Comparison of ENCODE assay signal across 10 mouse cellular contexts in the genomic region with DNA sequence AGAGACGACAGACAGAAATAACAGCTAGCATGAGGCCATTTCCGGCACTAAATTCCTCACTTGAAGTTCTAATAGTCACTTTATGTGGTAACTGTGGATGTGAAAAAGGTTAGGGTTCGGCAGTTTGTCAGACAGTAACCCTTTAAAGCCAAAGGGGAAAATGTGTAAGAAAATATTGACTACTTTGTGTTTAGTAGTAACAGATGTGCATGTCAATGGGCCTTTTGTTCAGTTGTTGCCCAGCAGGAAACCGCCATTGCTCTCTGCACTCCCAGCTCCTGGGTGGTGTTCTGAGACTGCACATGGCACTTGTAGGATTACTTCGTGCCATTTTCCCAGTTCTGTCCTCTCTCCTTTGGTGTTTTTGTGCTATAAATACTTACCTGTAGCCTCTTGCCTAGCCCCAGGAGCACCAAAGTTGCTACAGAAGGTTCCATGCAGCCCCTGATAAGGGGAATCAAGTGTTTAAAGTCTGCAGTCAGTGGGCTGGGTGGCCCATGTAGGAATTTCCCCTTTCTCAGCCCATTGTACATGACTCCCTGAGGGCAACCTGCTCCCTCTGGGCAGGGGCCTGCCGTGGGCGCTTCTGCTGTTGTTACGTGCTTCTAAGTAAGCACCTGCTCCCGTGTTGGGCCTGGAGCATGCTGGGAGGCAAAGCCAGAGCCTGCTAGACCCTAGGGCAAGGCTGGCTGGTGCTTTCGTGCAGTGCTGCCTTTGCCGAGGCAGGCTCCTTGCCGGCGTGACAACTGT.
DNase-seq lines count a peak whose midpoint lies in the region; ATAC-seq and TF ChIP-seq lines count a peak whose summit lies in the region.
"Had no signal": no experiment of that assay in that cellular context is flagged by ENCODE, and none has a peak within 500 bp of the region (broad histone marks: within the 10 kb centered on the region; RNA-seq: fewer than 3 reads in every experiment).

No protein-coding gene starts in this region.

- no peak for TF ChIP-seq CTCF in ES-Bruce4 (IDR thresholded peaks at IDR 0.05; ENCODE audit: low read depth, low read length)
- TF ChIP-seq CTCF in lung, postnatal 0 days (IDR thresholded peaks at IDR 0.05): no peak

- H3K4me1 ChIP-seq in hindbrain, embryonic 10.5 days (replicated peaks): peaks cover 28% of the 10 kb centered on the region
- H3K4me1 ChIP-seq in hindbrain, embryonic 14.5 days (replicated peaks; ENCODE audit: control insufficient read depth, insufficient read depth, low read length): peaks cover 10% of the 10 kb centered on the region
- H3K4me1 ChIP-seq in ES-Bruce4 (ENCODE audit: control insufficient read depth, insufficient read depth, low read length): peaks cover 1% of the 10 kb centered on the region
- peaks cover 26% of the 10 kb centered on the region for H3K4me1 ChIP-seq in limb, embryonic 11.5 days (ENCODE audit: control insufficient read depth, insufficient read depth, low read length)
- no peaks in the 10 kb centered on the region for H3K4me1 ChIP-seq in lung, postnatal 0 days (ENCODE audit: insufficient read depth, low read depth, low read length)

- H3K27me3 ChIP-seq in hindbrain, embryonic 10.5 days (ENCODE audit: insufficient read depth, poor library complexity, severe bottlenecking): 0 out of 2 replicates have a peak, but pooled peaks cover 3% of the 10 kb centered on the region
- H3K27me3 ChIP-seq in hindbrain, embryonic 14.5 days (ENCODE audit: control insufficient read depth, insufficient read depth, low read length): no peaks in the 10 kb centered on the region
- no peaks in the 10 kb centered on the region for H3K27me3 ChIP-seq in ES-Bruce4 (ENCODE audit: control insufficient read depth, insufficient read depth, low read length, poor library complexity, severe bottlenecking)
- H3K27me3 ChIP-seq in limb, embryonic 11.5 days (ENCODE audit: control insufficient read depth, insufficient read depth, low read length): no peaks in the 10 kb centered on the region
- H3K27me3 ChIP-seq in lung, postnatal 0 days (replicated peaks; ENCODE audit: insufficient read depth, low read length): no peaks in the 10 kb centered on the region

- TF ChIP-seq POLR2A in ES-Bruce4 (IDR thresholded peaks at IDR 0.05; ENCODE audit: insufficient read depth, low read length): no peak

- peak; percentile 86 for TF ChIP-seq EP300 in ES-Bruce4 (IDR thresholded peaks at IDR 0.05; ENCODE audit: insufficient read depth, low read depth, low read length)
- no peak for TF ChIP-seq EP300 in lung, postnatal 0 days (IDR thresholded peaks at IDR 0.05)

- ATAC-seq in hindbrain, embryonic 14.5 days (ENCODE audit: low FRiP score): no peak
- ATAC-seq in limb, embryonic 11.5 days (ENCODE audit: insufficient number of reproducible peaks, low FRiP score, low TSS enrichment, low read depth): peak; percentile 72
- no peak for ATAC-seq in granulocyte monocyte progenitor cell, adult 5-6 weeks (replicated peaks; ENCODE audit: poor library complexity, severe bottlenecking)
- ATAC-seq in lung, postnatal 0 days: no peak

- peak overlapping the region; percentile 88 for H3K27ac ChIP-seq in hindbrain, embryonic 10.5 days
- no peak overlapping the region; the same call in 1 of the 2 replicates for H3K27ac ChIP-seq in hindbrain, embryonic 14.5 days
- peak overlapping the region; percentile 59 for H3K27ac ChIP-seq in ES-Bruce4 (ENCODE audit: insufficient read depth, low read length)
- peak overlapping the region; percentile 98 for H3K27ac ChIP-seq in limb, embryonic 11.5 days (replicated peaks; ENCODE audit: low read depth, low read length)
- no peak overlapping the region for H3K27ac ChIP-seq in lung, postnatal 0 days (ENCODE audit: low read length)
- H3K27ac ChIP-seq: left cerebral cortex, adult 2 months had no signal

- DNase-seq in hindbrain, embryonic 10.5 days (ENCODE audit: low spot score): peak; percentile 54
- no peak for DNase-seq in hindbrain, embryonic 14.5 days (ENCODE audit: low spot score)
- DNase-seq in embryo, embryonic 10 days (ENCODE audit: low spot score): peak; percentile 72
- DNase-seq in limb, embryonic 11.5 days (ENCODE audit: low spot score): peak; percentile 74
- DNase-seq in ovary, postnatal 36 days (ENCODE audit: low spot score): no peak
- no peak for DNase-seq in lung, postnatal 0 days (ENCODE audit: low spot score)
- DNase-seq: heart, postnatal 14 days had no signal

- 17% methylated on average over 13 of the region's 13 CpGs for WGBS in hindbrain, embryonic 10.5 days
- WGBS in hindbrain, embryonic 14.5 days: 22% methylated on average over 13 of the region's 13 CpGs
- 27% methylated on average over 13 of the region's 13 CpGs for WGBS in limb, embryonic 11.5 days
- 66% methylated on average over 13 of the region's 13 CpGs for WGBS in lung, postnatal 0 days

- H3K9me3 ChIP-seq in hindbrain, embryonic 10.5 days: no peaks in the 10 kb centered on the region
- no peaks in the 10 kb centered on the region for H3K9me3 ChIP-seq in hindbrain, embryonic 14.5 days (ENCODE audit: control insufficient read depth, low read length)
- H3K9me3 ChIP-seq in ES-Bruce4 (replicated peaks; ENCODE audit: control insufficient read depth, insufficient read depth, low read length, poor library complexity, severe bottlenecking): no peaks in the 10 kb centered on the region
- no peaks in the 10 kb centered on the region for H3K9me3 ChIP-seq in limb, embryonic 11.5 days (ENCODE audit: control insufficient read depth, low read length)
- no peaks in the 10 kb centered on the region for H3K9me3 ChIP-seq in lung, postnatal 0 days (ENCODE audit: low read length)

- H3K4me2 ChIP-seq in hindbrain, embryonic 14.5 days (replicated peaks): no peak overlapping the region
- H3K4me2 ChIP-seq in limb, embryonic 11.5 days (ENCODE audit: low read depth, severe bottlenecking): peak overlapping the region; percentile 17; the same call in 1 of the 2 replicates
- H3K4me2 ChIP-seq in lung, postnatal 0 days (replicated peaks; ENCODE audit: low read depth, low read length): no peak overlapping the region

- H3K4me3 ChIP-seq in hindbrain, embryonic 10.5 days: no peak overlapping the region
- no peak overlapping the region for H3K4me3 ChIP-seq in hindbrain, embryonic 14.5 days (replicated peaks; ENCODE audit: low read length)
- H3K4me3 ChIP-seq in ES-Bruce4 (ENCODE audit: low read depth, low read length): no peak overlapping the region
- H3K4me3 ChIP-seq in limb, embryonic 11.5 days (ENCODE audit: low read depth, low read length): no peak overlapping the region
- H3K4me3 ChIP-seq in lung, postnatal 0 days (ENCODE audit: low read depth, low read length): no peak overlapping the region
- H3K4me3 ChIP-seq: left cerebral cortex, adult 2 months had no signal

- H3K36me3 ChIP-seq in hindbrain, embryonic 10.5 days: no peaks in the 10 kb centered on the region
- no peaks in the 10 kb centered on the region for H3K36me3 ChIP-seq in hindbrain, embryonic 14.5 days (replicated peaks; ENCODE audit: control insufficient read depth, insufficient read depth)
- H3K36me3 ChIP-seq in ES-Bruce4 (ENCODE audit: control insufficient read depth, insufficient read depth, low read length, poor library complexity, severe bottlenecking): no peaks in the 10 kb centered on the region
- no peaks in the 10 kb centered on the region; the same call in 1 of the 2 replicates for H3K36me3 ChIP-seq in limb, embryonic 11.5 days (ENCODE audit: control insufficient read depth, insufficient read depth, low read length)
- no peaks in the 10 kb centered on the region for H3K36me3 ChIP-seq in lung, postnatal 0 days (ENCODE audit: insufficient read depth, low read length)

- no peak overlapping the region for H3K9ac ChIP-seq in hindbrain, embryonic 14.5 days
- H3K9ac ChIP-seq in ES-Bruce4 (ENCODE audit: low read depth, poor library complexity, severe bottlenecking): no peak overlapping the region
- peak overlapping the region; percentile 51; the same call in 1 of the 2 replicates for H3K9ac ChIP-seq in limb, embryonic 11.5 days (ENCODE audit: low read length)
- H3K9ac ChIP-seq in lung, postnatal 0 days (replicated peaks; ENCODE audit: low read depth): no peak overlapping the region

Comparison
In these comparisons a context has a peak if more than half of its experiments do, and no peak if none do; other contexts are left out.
1. DNase-seq: peak in hindbrain, embryonic 10.5 days (single experiment), embryo, embryonic 10 days (single experiment) and limb, embryonic 11.5 days (single experiment); none in hindbrain, embryonic 14.5 days (single experiment), ovary, postnatal 36 days (single experiment) and lung, postnatal 0 days (single experiment).
2. H3K27ac ChIP-seq: peak in hindbrain, embryonic 10.5 days (single experiment), ES-Bruce4 (single experiment) and limb, embryonic 11.5 days (single experiment); none in hindbrain, embryonic 14.5 days (single experiment) and lung, postnatal 0 days (single experiment).